Mouse (Mus musculus): ENCODE results near the gene Smg7.

DNA sequence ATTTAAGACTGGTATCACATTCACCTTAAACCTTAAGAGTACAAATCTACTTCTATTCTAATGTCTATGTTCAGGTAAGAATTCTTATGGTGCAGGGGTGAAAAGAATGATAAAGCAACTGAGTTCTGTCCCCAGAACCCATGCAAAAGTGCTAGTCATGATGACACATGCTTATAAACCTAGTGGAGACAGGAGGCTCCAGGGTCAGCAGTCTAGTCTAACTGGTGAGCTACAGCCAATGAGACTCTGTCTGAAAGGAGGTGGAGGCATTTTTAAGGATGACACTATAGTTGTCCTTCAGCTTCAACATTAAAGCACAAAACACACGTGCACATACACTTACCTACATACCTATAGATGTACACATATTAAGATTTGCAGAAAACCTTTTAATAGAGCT lies 57.8 kb downstream of the Smg7 start:
- TF ChIP-seq CTCF (IDR thresholded peaks at IDR 0.05; ENCODE audit: borderline replicate concordance, insufficient read depth, low read depth, low read length) = no peak
- TF ChIP-seq POLR2A (IDR thresholded peaks at IDR 0.05; ENCODE audit: borderline replicate concordance, insufficient read depth, low read length) = no peak
